Mouse (Mus musculus) heart, embryonic 11.5 days (tissue): ENCODE data around the gene Syt12. TPM values are rescaled to one million over a fixed set of nuclear protein-coding genes. Genes with fewer than 3 reads are reported as not detected.
A peak's percentile ranks its signal among the peaks of the same experiment; 100 is the strongest.

Experiments
- ATAC-seq: fragments of 200-750 bp; cut with Nextera tagmentation; replicated peaks from 2 replicates; pipeline ENCODE4 v1.8.0; 2017; ENCODE audit warnings: moderate library complexity; ENCODE audit not compliant: insufficient number of reproducible peaks, low FRiP score, low TSS enrichment
- H3K27ac ChIP-seq: fragments of 300-500 bp; sonication (generic); 2 replicates; pipeline ENCODE4 v1.5.1; 2014; ENCODE audit warnings: mild to moderate bottlenecking, low read depth, low read length
- H3K27me3 ChIP-seq: fragments of 300-500 bp; sonication (generic); 2 replicates; pipeline ENCODE4 v1.6.1; 2014; ENCODE audit warnings: mild to moderate bottlenecking, low read length, mixed read lengths; ENCODE audit not compliant: control insufficient read depth, insufficient read depth
- H3K36me3 ChIP-seq: fragments of 300-500 bp; sonication (generic); 2 replicates; pipeline ENCODE4 v1.6.1; 2014; ENCODE audit warnings: mild to moderate bottlenecking, low read length, moderate library complexity, mixed read lengths; ENCODE audit not compliant: control insufficient read depth, insufficient read depth
- H3K4me1 ChIP-seq: fragments of 300-500 bp; sonication (generic); 2 replicates; pipeline ENCODE4 v1.6.1; 2014; ENCODE audit warnings: low read length; ENCODE audit not compliant: control insufficient read depth, insufficient read depth
- H3K4me2 ChIP-seq: fragments of 300-500 bp; sonication (generic); 2 replicates; pipeline ENCODE4 v1.6.1; 2014; ENCODE audit warnings: mild to moderate bottlenecking, moderate library complexity
- H3K4me3 ChIP-seq: fragments of 300-500 bp; sonication (generic); 2 replicates; pipeline ENCODE4 v1.5.1; 2014; ENCODE audit warnings: low read depth, low read length
- H3K9ac ChIP-seq: fragments of 300-500 bp; sonication (generic); 2 replicates; pipeline ENCODE4 v1.6.1; 2014; ENCODE audit warnings: mild to moderate bottlenecking, low read depth, low read length, moderate library complexity
- H3K9me3 ChIP-seq: fragments of 300-500 bp; sonication (generic); replicated peaks from 2 replicates; pipeline ENCODE4 v1.6.1; 2016; ENCODE audit warnings: low read length; ENCODE audit not compliant: control insufficient read depth
- WGBS: fragments of 180-500 bp; shearing (Covaris S2); extraction: QIAGEN DNeasy Blood & Tissue Kit; methylation state at CpG from one replicate; pipeline ENCODE4 v1.1.7; 2014; ENCODE audit not compliant: insufficient replicate concordance; 5-methylcytosine and 5-hydroxymethylcytosine counted together
- polyA plus RNA-seq: library from polyadenylated mRNA; unstranded; fragments of >200 nt; fragmentation: Nextera tagmentation; extraction: Ambion mirVana; gene quantifications from 2 replicates; pipeline ENCODE4 v1.2.1, GENCODE M21; 2014

The Syt12 gene
- polyA plus RNA-seq, 1 experiment from 2014 or later = 1.3 TPM

DNA sequence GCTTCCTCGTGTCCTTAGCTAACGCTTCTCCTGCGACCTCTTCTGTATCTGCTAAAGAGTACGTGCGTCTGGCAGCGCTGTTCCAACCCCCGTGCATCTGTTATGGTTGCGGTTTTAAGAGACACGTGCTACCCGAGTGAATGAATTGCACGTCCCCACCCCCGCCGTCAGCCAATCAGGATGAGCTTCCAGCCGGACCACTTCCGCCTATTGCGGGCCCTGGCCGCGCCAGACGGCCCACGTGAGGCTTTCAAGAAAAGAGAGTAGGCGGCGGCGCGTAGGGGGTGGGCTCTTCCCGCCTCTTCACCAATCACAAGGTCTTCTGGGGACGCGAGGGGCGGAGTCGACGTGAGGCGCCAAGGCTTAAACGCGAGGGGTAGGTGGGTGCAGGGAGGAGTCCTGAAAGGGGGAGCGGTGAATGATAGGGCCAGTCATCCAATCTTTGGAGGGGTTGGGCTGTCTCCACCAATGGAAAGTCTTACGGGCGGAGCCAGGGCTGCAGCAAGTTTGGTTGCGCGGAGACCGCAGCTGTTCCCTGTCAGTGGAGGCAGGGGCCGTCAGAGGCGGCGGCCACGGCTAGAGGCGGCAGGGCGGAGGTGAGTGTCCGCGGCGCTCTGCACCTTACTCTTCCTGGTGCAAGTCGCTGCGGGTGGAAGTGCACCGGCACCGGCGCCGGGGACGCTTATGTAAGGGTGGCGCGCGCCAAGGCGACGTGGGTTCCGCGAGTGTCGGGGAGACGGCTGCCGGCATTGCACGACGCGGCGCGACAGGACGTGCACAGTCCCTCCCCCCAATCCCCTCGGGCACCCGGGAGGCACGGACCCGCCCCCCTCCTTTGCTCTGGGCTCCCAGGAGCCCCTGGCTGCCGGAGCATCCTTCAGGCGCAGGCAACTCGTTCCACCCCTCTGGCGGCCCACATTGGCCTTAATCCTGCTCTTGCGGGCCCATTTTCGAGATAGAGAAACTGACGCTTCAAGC lies 33.0 kb upstream of the Syt12 start, which contains the start of gene Pcx:
TSS of gene Pcx (plus strand) at position 487 of the 978 bp plus-strand sequence.
- Histone ChIP-seq H3K4me3 (peak within 1 kb of the TSS; percentile 73), H3K27ac (no peak within 1 kb of the TSS), H3K4me1 (0 out of 2 replicates have a peak, but pooled peaks cover 6% of the 10 kb centered on the region), H3K4me2 (peak within 1 kb of the TSS; percentile 77), H3K27me3 (no peaks in the 10 kb centered on the region), H3K9ac (peak within 1 kb of the TSS; percentile 63), H3K9me3 (no peaks in the 10 kb centered on the region), H3K36me3 (no peaks in the 10 kb centered on the region)
- peak; percentile 100 for ATAC-seq
- WGBS = under 1% methylated on average over 81 of the region's 82 CpGs

DNA sequence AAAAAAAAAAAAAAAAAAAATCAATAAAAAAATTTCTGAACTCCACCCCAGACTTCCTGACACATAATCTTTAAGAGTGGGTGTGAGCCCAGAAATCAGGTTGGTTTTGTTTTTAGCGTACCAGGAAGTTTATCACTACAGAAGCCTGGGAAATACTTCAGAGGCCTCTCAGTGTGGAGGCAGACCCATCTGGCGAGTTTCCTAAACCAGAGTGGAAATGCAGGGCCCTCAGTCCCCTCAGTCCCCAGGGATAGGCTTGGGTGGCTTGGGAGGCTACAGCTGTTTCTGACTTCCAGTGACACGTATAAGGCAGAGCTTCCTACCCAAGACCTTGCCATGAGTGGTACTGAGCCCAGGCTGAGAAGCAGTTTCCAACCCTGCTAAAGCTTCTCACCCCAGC lies 30.5 kb upstream of the Syt12 start:
- no peak overlapping the region for H3K27ac ChIP-seq
- no peak overlapping the region for H3K4me2 ChIP-seq
- H3K4me3 ChIP-seq = no peak overlapping the region
- WGBS = 64% methylated on average over 3 of the region's 3 CpGs
- no peaks in the 10 kb centered on the region for H3K27me3 ChIP-seq
- no peak for ATAC-seq
- H3K4me1 ChIP-seq = 0 out of 2 replicates have a peak, but pooled peaks cover 2% of the 10 kb centered on the region
- no peak overlapping the region; the same call in 1 of the 2 replicates for H3K9ac ChIP-seq
- H3K36me3 ChIP-seq = no peaks in the 10 kb centered on the region
- no peaks in the 10 kb centered on the region for H3K9me3 ChIP-seq

DNA sequence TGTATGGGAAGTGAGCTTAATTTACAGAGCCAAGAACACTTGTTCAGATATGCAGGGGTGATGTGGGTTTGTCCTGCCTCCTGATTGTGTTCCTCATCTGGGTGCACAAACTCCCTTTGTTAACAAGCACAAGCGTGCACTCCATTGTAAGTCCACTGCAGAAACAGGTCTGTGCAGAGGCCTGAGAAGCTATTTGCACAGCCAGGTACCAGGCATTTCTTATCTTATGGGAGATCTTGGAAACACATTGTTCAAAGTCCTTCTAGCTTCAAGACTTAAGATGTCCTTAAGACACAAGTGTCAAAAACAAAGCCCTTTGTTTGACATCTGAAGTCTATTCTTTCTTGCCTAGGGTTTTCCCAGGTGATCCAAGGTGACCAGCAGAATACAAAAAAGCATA lies 27.6 kb upstream of the Syt12 start:
- Histone ChIP-seq H3K9me3 (no peaks in the 10 kb centered on the region), H3K36me3 (no peaks in the 10 kb centered on the region), H3K9ac (no peak overlapping the region), H3K4me2 (no peak overlapping the region), H3K27me3 (no peaks in the 10 kb centered on the region), H3K27ac (no peak overlapping the region), H3K4me1 (no peaks in the 10 kb centered on the region), H3K4me3 (no peak overlapping the region)
- ATAC-seq = no peak
- WGBS = 85% methylated on average over 1 of the region's 1 CpGs

DNA sequence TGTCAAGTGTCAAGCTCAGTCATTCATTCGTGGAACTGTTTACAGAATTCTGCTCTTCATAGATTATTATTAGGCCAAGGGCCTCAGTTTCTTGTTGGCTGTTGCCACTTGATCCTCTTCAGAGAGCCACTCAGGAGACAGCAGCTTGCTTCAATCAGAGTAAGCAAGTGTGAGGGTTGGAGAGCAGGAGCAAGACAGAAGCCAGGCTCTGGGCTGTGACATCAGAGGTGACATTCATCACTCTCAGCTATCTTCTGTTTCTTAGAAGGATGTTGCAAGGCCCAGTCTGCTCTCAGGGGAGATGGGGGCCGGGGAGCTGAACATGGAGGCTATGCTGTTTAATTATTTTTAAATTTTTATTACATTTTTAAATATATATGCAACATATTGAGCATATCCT lies 25.5 kb upstream of the Syt12 start:
- no peak for ATAC-seq
- Histone ChIP-seq H3K9ac (no peak overlapping the region), H3K27me3 (no peaks in the 10 kb centered on the region), H3K4me1 (no peaks in the 10 kb centered on the region), H3K4me2 (no peak overlapping the region), H3K27ac (no peak overlapping the region; the same call in 1 of the 2 replicates), H3K9me3 (no peaks in the 10 kb centered on the region), H3K36me3 (no peaks in the 10 kb centered on the region), H3K4me3 (no peak overlapping the region)
- WGBS = 27% methylated on average over 2 of the region's 2 CpGs

DNA sequence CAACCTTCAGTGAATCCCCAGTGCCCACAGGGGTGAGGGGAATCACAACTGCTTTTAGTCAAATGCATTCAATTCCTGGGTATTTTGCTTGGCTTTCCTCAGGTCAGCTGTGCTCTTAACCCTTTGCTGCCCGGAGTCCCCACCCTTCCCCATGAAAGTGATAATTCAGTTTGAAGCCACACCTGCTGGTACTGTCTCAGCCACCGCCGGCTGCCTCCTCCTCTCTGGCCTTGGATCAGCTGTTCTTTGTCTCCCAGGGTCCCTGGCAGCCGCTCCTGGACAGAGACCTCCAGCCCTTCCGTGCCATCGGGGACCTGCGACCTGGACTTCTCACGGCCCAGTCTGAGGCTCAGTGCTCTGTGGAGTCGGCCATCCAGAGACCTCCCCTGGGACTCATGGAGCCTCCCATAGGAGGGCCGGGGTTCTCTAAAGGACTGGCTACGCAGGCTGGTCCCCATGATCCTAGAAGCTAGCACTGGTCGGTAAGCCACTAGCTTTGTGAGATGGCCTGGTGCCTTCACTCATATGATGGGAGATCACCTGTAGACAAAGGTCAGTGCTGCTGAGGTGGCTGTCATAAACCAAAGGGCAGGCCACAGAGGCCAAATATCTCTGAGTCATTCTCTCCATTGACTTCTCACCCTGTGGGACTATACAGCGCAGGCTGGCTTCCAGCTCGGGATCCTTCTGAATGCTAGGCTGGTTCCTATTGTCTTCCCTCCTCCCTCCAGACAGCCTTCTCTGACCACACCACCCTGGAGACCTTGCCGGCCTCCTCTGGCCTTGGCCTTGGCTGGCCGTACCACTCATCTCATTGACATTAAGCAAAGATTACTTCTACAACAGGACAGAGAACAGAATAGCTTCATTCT lies 21.1 kb upstream of the Syt12 start, which contains the start of gene 2010003K11Rik:
TSS of gene 2010003K11Rik (minus strand) at position 522 of the 872 bp plus-strand sequence.
- no peaks in the 10 kb centered on the region for H3K4me1 ChIP-seq
- ATAC-seq = peak; percentile 17; the same call in 1 of the 2 replicates
- no peaks in the 10 kb centered on the region for H3K27me3 ChIP-seq
- no peak within 1 kb of the TSS for H3K4me2 ChIP-seq
- H3K27ac ChIP-seq = no peak within 1 kb of the TSS
- H3K9me3 ChIP-seq = no peaks in the 10 kb centered on the region
- WGBS = 61% methylated on average over 16 of the region's 16 CpGs
- H3K4me3 ChIP-seq = no peak within 1 kb of the TSS
- no peak within 1 kb of the TSS for H3K9ac ChIP-seq
- H3K36me3 ChIP-seq = no peaks in the 10 kb centered on the region

DNA sequence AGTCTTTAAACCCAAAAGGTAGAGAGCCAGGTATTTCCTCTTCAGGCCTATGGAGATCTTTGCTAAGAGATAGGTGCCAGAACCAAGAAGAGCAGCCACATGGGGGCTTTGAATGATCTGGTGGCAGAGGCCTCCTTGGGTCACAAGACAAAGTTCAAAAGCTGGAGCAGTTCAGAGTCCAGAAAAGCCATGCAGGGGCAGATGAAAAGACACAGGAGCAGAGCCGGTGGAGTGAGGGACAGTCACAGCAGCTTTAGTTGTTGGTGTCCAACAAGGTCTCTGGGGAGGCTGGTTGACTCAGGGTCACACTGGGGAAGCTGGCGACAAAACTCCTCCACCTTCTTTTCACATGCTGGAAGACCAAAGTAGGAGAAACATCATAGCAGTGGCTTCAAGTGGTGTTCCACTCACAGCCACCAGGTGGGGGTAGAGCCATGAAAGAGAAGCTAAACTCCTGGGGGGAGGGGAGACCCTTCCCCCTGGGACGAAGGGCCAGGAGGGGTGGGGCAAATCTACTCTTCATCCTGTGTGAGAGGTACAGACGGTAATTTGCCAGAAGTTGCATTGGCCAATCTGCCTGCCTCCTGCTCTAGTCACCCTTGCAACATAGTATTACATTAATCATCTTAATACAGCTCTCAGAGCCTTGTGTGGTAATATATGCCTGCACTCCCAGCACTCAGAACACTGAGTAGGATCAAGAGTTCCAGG lies 20.2 kb upstream of the Syt12 start:
- Histone ChIP-seq H3K4me2 (no peak overlapping the region), H3K9ac (no peak overlapping the region), H3K9me3 (no peaks in the 10 kb centered on the region), H3K27ac (no peak overlapping the region), H3K4me1 (no peaks in the 10 kb centered on the region), H3K27me3 (no peaks in the 10 kb centered on the region), H3K36me3 (no peaks in the 10 kb centered on the region), H3K4me3 (no peak overlapping the region)
- no peak; the same call in 1 of the 2 replicates for ATAC-seq
- WGBS = 7% methylated on average over 4 of the region's 4 CpGs

DNA sequence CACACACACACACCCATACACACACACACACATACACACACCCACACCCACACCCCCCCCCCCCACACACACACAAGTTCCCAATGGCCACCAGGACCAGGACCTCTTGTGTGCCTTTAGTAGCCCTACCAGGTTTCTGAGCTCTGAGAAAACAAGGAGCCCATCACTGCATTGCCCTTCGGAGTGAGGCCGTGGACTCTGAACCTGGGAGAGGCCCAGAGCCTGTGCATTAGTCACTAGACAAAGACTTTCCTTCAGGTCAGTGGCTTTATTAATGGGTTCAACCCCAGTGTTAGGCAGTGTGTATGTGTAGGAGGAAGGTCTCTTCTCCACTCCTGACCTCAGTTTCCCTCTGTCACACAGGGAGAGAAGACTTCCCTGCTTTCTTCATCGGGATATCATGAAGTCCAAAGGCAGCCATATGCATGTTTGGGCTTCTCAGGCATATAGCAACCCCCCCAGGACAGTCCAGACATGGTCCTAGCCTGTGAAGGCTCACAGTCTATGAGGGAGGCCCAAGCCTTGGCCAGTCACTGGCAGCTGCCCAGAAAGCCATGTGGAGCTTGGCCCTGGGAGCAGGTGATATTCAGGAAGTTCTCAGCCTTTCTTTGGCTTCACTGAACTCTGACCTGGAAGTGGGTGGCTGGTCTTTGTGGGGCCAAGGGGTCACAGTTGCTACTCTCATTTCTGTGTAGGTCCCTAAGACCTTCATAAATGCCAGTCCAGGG lies 19.5 kb upstream of the Syt12 start:
- H3K4me1 ChIP-seq = no peaks in the 10 kb centered on the region
- H3K4me2 ChIP-seq = no peak overlapping the region
- H3K9ac ChIP-seq = no peak overlapping the region
- no peaks in the 10 kb centered on the region for H3K9me3 ChIP-seq
- H3K36me3 ChIP-seq = no peaks in the 10 kb centered on the region
- H3K4me3 ChIP-seq = no peak overlapping the region
- no peaks in the 10 kb centered on the region for H3K27me3 ChIP-seq
- H3K27ac ChIP-seq = no peak overlapping the region
- WGBS = 85% methylated on average over 3 of the region's 3 CpGs
- ATAC-seq = no peak
